Mouse (Mus musculus) lung, postnatal 0 days (tissue): Measurements from ENCODE around the gene Gfra1.

ENCODE experiments used
- CTCF ChIP-seq: IDR thresholded peaks from 2 replicates; pipeline ENCODE4 v1.5.1; 2016; ENCODE audit warnings: antibody characterized with exemption, mild to moderate bottlenecking
- EP300 ChIP-seq: IDR thresholded peaks from 2 replicates; pipeline ENCODE4 v1.6.1; 2016; ENCODE audit warnings: antibody characterized with exemption, mild to moderate bottlenecking, control low read depth

GRCm38 (mm10) chr19:58389466-58389865 is 66.2 kb downstream of the Gfra1 start:
- TF ChIP-seq CTCF, result no peak
- TF ChIP-seq EP300, result no peak
